Mouse (Mus musculus) forebrain, embryonic 14.5 days (tissue): ENCODE results near the gene Amdhd2. TPM values are rescaled to one million over a fixed set of nuclear protein-coding genes. Genes with fewer than 3 reads are reported as not detected.

Experiments
- ATAC-seq: fragments of 200-750 bp; cut with Nextera tagmentation; 2 replicates; pipeline ENCODE4 v1.8.0; 2017; ENCODE audit warnings: mild to moderate bottlenecking, moderate library complexity
- DNase-seq: peaks from one replicate; pipeline ENCODE4 v3.0.0-alpha.2; 2015; ENCODE audit warnings: low spot score
- H3K27ac ChIP-seq: fragments of 300-500 bp; sonication (generic); 2 replicates; pipeline ENCODE4 v1.5.1; 2014; ENCODE audit warnings: low read depth, mild to moderate bottlenecking, control low read depth, low read length, moderate library complexity
- H3K27me3 ChIP-seq: fragments of 300-500 bp; sonication (generic); replicated peaks from 2 replicates; pipeline ENCODE4 v1.6.1; 2014; ENCODE audit warnings: low read length, control low read depth, mixed read lengths; ENCODE audit not compliant: control insufficient read depth, insufficient read depth
- H3K36me3 ChIP-seq: fragments of 300-500 bp; sonication (generic); 2 replicates; pipeline ENCODE4 v1.6.1; 2014; ENCODE audit warnings: low read length, control low read depth; ENCODE audit not compliant: control insufficient read depth, insufficient read depth
- H3K4me1 ChIP-seq: fragments of 300-500 bp; sonication (generic); 2 replicates; pipeline ENCODE4 v1.6.1; 2014; ENCODE audit warnings: antibody characterized with exemption, low read length, control low read depth; ENCODE audit not compliant: control insufficient read depth, insufficient read depth
- H3K4me2 ChIP-seq: fragments of 300-500 bp; sonication (generic); 2 replicates; pipeline ENCODE4 v1.6.1; 2014; ENCODE audit warnings: mild to moderate bottlenecking, control low read depth, low read length
- H3K4me3 ChIP-seq: fragments of 300-500 bp; sonication (generic); 2 replicates; pipeline ENCODE4 v1.5.1; 2014; ENCODE audit warnings: low read depth, low read length, control low read depth
- H3K9ac ChIP-seq: fragments of 300-500 bp; sonication (generic); 2 replicates; pipeline ENCODE4 v1.6.1; 2014; ENCODE audit warnings: mild to moderate bottlenecking, low read length, control low read depth, moderate library complexity
- H3K9me3 ChIP-seq: fragments of 300-500 bp; sonication (generic); replicated peaks from 2 replicates; pipeline ENCODE4 v1.6.1; 2016; ENCODE audit warnings: low read length, control low read depth, mixed read lengths; ENCODE audit not compliant: control insufficient read depth
- WGBS: fragments of 180-500 bp; shearing (Covaris S2); extraction: QIAGEN DNeasy Blood & Tissue Kit; methylation state at CpG from one replicate; pipeline ENCODE4 v1.1.7; 2014; 5-methylcytosine and 5-hydroxymethylcytosine counted together
- polyA plus RNA-seq: library from polyadenylated mRNA; unstranded; fragments of >200 nt; fragmentation: Nextera tagmentation; extraction: Ambion mirVana; gene quantifications from 2 replicates; pipeline ENCODE4 v1.2.1, GENCODE M21; 2014

The Amdhd2 gene
- polyA plus RNA-seq, 1 experiment from 2014 or later, result 29.6 TPM

DNA sequence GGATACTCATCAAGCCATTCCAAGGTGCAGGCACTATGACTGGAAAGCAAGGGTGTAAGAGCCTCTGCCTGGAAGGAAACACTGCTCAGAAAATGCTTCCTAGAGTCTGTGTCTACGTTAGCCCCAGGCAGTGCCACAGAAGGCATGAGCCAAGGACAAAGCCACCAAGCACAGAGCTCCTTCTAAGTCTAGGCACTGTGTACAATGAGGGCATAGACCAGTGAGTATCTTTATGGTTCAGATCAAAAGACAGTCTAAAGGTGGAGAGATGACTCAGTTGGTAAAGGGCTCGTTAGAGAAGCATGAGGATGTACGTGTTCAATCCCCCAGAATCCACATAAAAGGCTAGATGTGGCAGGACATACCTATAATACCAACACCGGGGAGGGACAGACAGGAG is 37.5 kb upstream of the Amdhd2 start:
- Histone ChIP-seq H3K27ac (no peak overlapping the region), H3K36me3 (no peaks in the 10 kb centered on the region), H3K9ac (no peak overlapping the region), H3K27me3 (no peaks in the 10 kb centered on the region), H3K4me1 (peaks cover 17% of the 10 kb centered on the region), H3K4me2 (no peak overlapping the region), H3K9me3 (no peaks in the 10 kb centered on the region), H3K4me3 (no peak overlapping the region)
- no peak for ATAC-seq
- WGBS, result 68% methylated on average over 4 of the region's 4 CpGs
- DNase-seq, result no peak

- Histone ChIP-seq H3K36me3 (no peaks in the 10 kb centered on the region), H3K4me3 (no peak overlapping the region), H3K27me3 (no peaks in the 10 kb centered on the region), H3K4me2 (no peak overlapping the region), H3K9me3 (no peaks in the 10 kb centered on the region), H3K27ac (no peak overlapping the region), H3K4me1 (peaks cover 10% of the 10 kb centered on the region), H3K9ac (no peak overlapping the region; the same call in 1 of the 2 replicates)
- DNase-seq, result no peak
- 68% methylated on average over 4 of the region's 4 CpGs for WGBS
- ATAC-seq, result no peak
These were observed 36.2 kb upstream of the Amdhd2 start for GRCm38 (mm10) chr17:24199741-24200140.

GRCm38 (mm10) chr17:24199252-24199651 is 35.7 kb upstream of the Amdhd2 start:
- no peak overlapping the region for H3K27ac ChIP-seq
- peaks cover 5% of the 10 kb centered on the region for H3K4me1 ChIP-seq
- H3K9ac ChIP-seq, result no peak overlapping the region; the same call in 1 of the 2 replicates
- H3K4me2 ChIP-seq, result no peak overlapping the region
- H3K9me3 ChIP-seq, result no peaks in the 10 kb centered on the region
- peak; percentile 14 for DNase-seq
- H3K27me3 ChIP-seq, result no peaks in the 10 kb centered on the region
- ATAC-seq, result no peak; the same call in 1 of the 2 replicates
- H3K36me3 ChIP-seq, result no peaks in the 10 kb centered on the region
- 78% methylated on average over 4 of the region's 4 CpGs for WGBS
- H3K4me3 ChIP-seq, result no peak overlapping the region

DNA sequence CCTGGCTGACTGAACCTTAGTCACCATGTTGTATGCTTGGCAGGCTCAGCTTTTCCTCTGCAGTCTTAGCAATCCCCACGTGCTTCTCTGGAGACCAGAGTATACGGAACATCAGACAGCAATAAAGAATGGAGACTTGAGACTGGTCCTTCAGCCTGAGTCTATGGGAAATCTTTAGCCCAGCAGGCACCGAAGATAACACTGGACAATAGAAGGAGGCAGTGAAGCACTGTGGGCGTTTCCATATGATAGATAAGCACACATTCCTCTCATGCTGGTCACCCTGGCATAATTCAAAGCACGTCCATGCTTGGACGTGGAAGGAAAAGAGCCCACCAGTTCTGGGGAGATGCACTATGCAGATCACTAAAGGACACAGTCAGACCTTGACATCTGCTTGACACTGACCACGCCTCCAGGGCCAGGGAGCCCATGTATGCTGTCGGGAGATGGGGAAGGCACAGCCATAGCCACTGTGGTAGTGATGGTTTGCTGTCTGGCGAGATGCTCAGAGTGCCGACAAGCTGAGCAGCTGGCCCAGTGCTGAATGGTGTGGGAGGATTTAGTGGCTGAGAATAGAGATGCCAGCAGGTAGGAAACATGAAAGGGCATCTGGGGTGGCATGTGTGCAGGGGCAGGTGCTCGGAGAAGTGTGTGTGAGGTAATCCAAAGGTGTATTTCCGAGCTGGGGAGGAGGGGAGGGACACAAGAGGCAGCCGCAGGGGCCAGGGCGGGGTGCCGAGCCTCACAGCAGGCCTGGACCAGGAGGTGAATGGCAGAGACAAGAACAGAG is 33.7 kb upstream of the Amdhd2 start:
- ATAC-seq, result no peak
- no peak overlapping the region for H3K4me2 ChIP-seq
- no peaks in the 10 kb centered on the region for H3K36me3 ChIP-seq
- H3K27ac ChIP-seq, result no peak overlapping the region
- DNase-seq, result no peak
- H3K4me3 ChIP-seq, result no peak overlapping the region
- no peaks in the 10 kb centered on the region for H3K9me3 ChIP-seq
- no peaks in the 10 kb centered on the region for H3K27me3 ChIP-seq
- WGBS, result 72% methylated on average over 15 of the region's 15 CpGs
- H3K4me1 ChIP-seq, result no peaks in the 10 kb centered on the region
- no peak overlapping the region for H3K9ac ChIP-seq

DNA sequence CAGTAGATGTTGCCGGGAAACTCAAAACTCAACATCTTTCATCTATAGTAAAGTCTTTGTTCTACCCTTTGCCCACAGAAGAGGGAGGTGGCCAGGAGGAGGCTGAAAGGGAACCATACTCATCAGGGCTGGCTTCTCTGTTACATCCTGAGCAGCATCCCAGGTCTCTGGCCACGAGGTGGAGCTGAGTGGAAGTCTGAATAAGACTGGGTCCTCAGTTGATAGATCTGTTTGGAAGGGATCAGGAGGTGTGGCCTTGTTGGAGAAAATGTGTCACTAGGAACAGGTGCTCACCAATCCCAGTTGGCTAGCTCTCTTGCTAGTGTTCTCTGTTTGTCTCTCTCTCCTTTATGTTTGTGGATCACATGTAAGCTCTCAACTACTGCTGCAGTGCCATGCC is 31.8 kb upstream of the Amdhd2 start:
- no peaks in the 10 kb centered on the region for H3K4me1 ChIP-seq
- WGBS, result 72% methylated on average over 2 of the region's 2 CpGs
- H3K36me3 ChIP-seq, result no peaks in the 10 kb centered on the region
- no peak overlapping the region for H3K27ac ChIP-seq
- no peak overlapping the region for H3K4me2 ChIP-seq
- DNase-seq (no peak), ATAC-seq (no peak)
- no peak overlapping the region for H3K9ac ChIP-seq
- no peaks in the 10 kb centered on the region for H3K27me3 ChIP-seq
- no peak overlapping the region for H3K4me3 ChIP-seq
- no peaks in the 10 kb centered on the region for H3K9me3 ChIP-seq

- Histone ChIP-seq H3K4me1 (no peaks in the 10 kb centered on the region), H3K9me3 (no peaks in the 10 kb centered on the region), H3K4me2 (no peak overlapping the region), H3K9ac (no peak overlapping the region), H3K27ac (no peak overlapping the region), H3K4me3 (no peak overlapping the region), H3K36me3 (no peaks in the 10 kb centered on the region), H3K27me3 (no peaks in the 10 kb centered on the region)
- ATAC-seq (no peak), DNase-seq (no peak)
- WGBS, result 85% methylated on average over 5 of the region's 5 CpGs
These were observed 30.2 kb upstream of the Amdhd2 start for GRCm38 (mm10) chr17:24193769-24194168.

GRCm38 (mm10) chr17:24193268-24193667 is 29.7 kb upstream of the Amdhd2 start:
- DNase-seq, result no peak
- Histone ChIP-seq H3K9me3 (no peaks in the 10 kb centered on the region), H3K36me3 (0 out of 2 replicates have a peak, but pooled peaks cover 2% of the 10 kb centered on the region), H3K4me1 (no peaks in the 10 kb centered on the region), H3K27me3 (no peaks in the 10 kb centered on the region), H3K9ac (no peak overlapping the region), H3K4me3 (no peak overlapping the region), H3K27ac (no peak overlapping the region), H3K4me2 (no peak overlapping the region)
- 90% methylated on average over 8 of the region's 8 CpGs for WGBS
- ATAC-seq, result no peak

DNA sequence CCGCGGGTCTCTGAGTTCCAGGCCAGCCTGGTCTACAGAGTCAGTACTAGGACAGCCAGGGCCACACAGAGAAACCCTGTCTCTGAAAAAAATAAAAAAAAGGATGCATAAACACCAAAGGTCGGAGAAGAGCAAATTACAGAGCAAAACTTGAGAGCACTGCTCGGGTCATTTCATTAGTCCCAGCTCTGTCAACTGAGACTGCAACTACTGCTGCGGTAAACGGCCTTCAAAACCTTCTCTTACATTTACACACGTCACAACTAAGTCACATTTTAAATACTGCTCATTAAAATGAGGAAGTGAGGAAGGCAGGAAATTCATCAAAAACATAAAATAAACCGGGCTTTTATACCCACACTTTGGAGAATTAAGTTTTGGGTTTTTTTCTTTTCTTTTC is 29.3 kb upstream of the Amdhd2 start:
- 85% methylated on average over 8 of the region's 8 CpGs for WGBS
- no peaks in the 10 kb centered on the region for H3K9me3 ChIP-seq
- H3K9ac ChIP-seq, result no peak overlapping the region
- no peaks in the 10 kb centered on the region for H3K27me3 ChIP-seq
- H3K36me3 ChIP-seq, result 0 out of 2 replicates have a peak, but pooled peaks cover 6% of the 10 kb centered on the region
- H3K4me1 ChIP-seq, result no peaks in the 10 kb centered on the region
- no peak overlapping the region for H3K4me3 ChIP-seq
- no peak overlapping the region for H3K4me2 ChIP-seq
- ATAC-seq, result no peak
- no peak for DNase-seq
- no peak overlapping the region for H3K27ac ChIP-seq

GRCm38 (mm10) chr17:24191481-24191880 is 27.9 kb upstream of the Amdhd2 start:
- Histone ChIP-seq H3K9ac (no peak overlapping the region), H3K4me2 (no peak overlapping the region), H3K27me3 (no peaks in the 10 kb centered on the region), H3K4me3 (no peak overlapping the region), H3K36me3 (0 out of 2 replicates have a peak, but pooled peaks cover 8% of the 10 kb centered on the region), H3K9me3 (no peaks in the 10 kb centered on the region), H3K27ac (no peak overlapping the region), H3K4me1 (no peaks in the 10 kb centered on the region)
- DNase-seq (no peak), ATAC-seq (no peak)
- WGBS, result 58% methylated on average over 4 of the region's 4 CpGs
